Mouse (Mus musculus): ENCODE data around the gene Apobec1. TPM values are rescaled to one million over a fixed set of nuclear protein-coding genes. Genes with fewer than 3 reads are reported as not detected.

Apobec1 gene
- 3.0 TPM for polyA plus RNA-seq (2015; fragmentation: Illumina TruSeq; extraction: RNeasy Lipid Tissue Mini Kit (QIAGEN cat#74804); ENCODE audit: low read depth, low replicate concordance)

GRCm38 (mm10) chr6:122602242-122602991 is at the start of gene Apobec1:
TSS of gene Apobec1 (minus strand) at chr6:122602444.

DNA sequence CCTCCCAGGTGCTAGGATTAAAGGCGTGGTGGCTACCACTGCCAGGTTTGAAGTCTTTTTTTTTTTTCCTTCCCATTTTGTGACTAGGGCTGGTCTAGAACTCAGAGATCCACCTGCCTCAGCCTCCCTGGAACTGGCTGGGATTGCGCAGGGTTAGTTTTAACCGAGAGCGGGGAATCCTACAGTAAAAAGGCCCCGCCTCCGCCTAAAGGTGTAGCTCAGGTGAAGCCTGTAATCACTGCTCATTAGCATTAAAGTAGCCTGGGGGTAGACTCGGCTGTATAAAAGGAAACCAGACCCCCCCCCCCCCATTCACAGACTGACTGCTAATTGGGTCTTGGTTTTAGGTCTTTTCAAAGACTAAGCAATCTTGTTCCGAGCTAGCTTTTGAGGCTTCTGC is 23.9 kb upstream of the Apobec1 start, which contains the start of gene Dppa3:
TSS of gene Dppa3 (plus strand) at position 301 of the 400 bp plus-strand sequence.

GRCm38 (mm10) chr6:122609771-122610170 is 7.5 kb upstream of the Apobec1 start, which contains the start of gene Gdf3:
TSS of gene Gdf3 (minus strand) at chr6:122610087.

GRCm38 (mm10) chr6:122553606-122554005 is 48.6 kb downstream of the Apobec1 start, which contains the start of gene Aicda:
TSS of gene Aicda (plus strand) at chr6:122553801.

Other genes with a start within 250 kb of the Apobec1 start
- 37.6 TPM for gene Rimklb, start 103.7 kb downstream of the Apobec1 start, polyA plus RNA-seq (2015; fragmentation: Illumina TruSeq; extraction: RNeasy Lipid Tissue Mini Kit (QIAGEN cat#74804); ENCODE audit: low read depth, low replicate concordance)
- not detected for gene Mfap5, start 96.6 kb downstream of the Apobec1 start, polyA plus RNA-seq (2015; fragmentation: Illumina TruSeq; extraction: RNeasy Lipid Tissue Mini Kit (QIAGEN cat#74804); ENCODE audit: low read depth, low replicate concordance)
- gene Aicda, start 48.6 kb downstream of the Apobec1 start, polyA plus RNA-seq (2015; fragmentation: Illumina TruSeq; extraction: RNeasy Lipid Tissue Mini Kit (QIAGEN cat#74804); ENCODE audit: low read depth, low replicate concordance) = not detected
- not detected for gene Gdf3, start 7.6 kb upstream of the Apobec1 start, polyA plus RNA-seq (2015; fragmentation: Illumina TruSeq; extraction: RNeasy Lipid Tissue Mini Kit (QIAGEN cat#74804); ENCODE audit: low read depth, low replicate concordance)
- not detected for gene Dppa3, start 24.0 kb upstream of the Apobec1 start, polyA plus RNA-seq (2015; fragmentation: Illumina TruSeq; extraction: RNeasy Lipid Tissue Mini Kit (QIAGEN cat#74804); ENCODE audit: low read depth, low replicate concordance)
- not detected for gene Nanog, start 105.0 kb upstream of the Apobec1 start, polyA plus RNA-seq (2015; fragmentation: Illumina TruSeq; extraction: RNeasy Lipid Tissue Mini Kit (QIAGEN cat#74804); ENCODE audit: low read depth, low replicate concordance)
- gene Slc2a3, start 199.2 kb upstream of the Apobec1 start, polyA plus RNA-seq (2015; fragmentation: Illumina TruSeq; extraction: RNeasy Lipid Tissue Mini Kit (QIAGEN cat#74804); ENCODE audit: low read depth, low replicate concordance) = 88.9 TPM
- 14.9 TPM for gene Foxj2, start 217.5 kb upstream of the Apobec1 start, polyA plus RNA-seq (2015; fragmentation: Illumina TruSeq; extraction: RNeasy Lipid Tissue Mini Kit (QIAGEN cat#74804); ENCODE audit: low read depth, low replicate concordance)